Mouse (Mus musculus): ENCODE measurements around the gene Slc25a20.

The Slc25a20 gene

DNA sequence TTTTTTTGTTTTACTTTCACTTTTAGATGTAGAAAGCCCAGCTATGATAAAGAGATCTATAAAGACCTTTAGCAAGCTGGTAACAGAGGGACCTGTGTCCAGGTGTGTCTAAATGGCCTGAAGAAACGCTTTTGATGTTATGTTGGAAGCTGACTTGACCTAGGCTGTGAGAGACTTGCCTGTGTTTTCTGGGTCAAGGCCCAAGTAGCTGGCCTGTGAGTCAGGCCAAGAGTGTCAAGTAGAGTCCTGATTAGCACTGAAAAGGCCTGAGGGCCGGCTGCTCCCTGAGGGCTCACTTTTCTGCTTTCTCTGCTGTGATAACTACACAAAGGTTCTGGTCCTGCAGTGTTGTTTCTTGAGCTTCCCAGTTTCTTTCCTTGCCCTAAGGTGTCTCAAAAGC is 25.8 kb downstream of the Slc25a20 start:
- DNase-seq, result no peak

DNA sequence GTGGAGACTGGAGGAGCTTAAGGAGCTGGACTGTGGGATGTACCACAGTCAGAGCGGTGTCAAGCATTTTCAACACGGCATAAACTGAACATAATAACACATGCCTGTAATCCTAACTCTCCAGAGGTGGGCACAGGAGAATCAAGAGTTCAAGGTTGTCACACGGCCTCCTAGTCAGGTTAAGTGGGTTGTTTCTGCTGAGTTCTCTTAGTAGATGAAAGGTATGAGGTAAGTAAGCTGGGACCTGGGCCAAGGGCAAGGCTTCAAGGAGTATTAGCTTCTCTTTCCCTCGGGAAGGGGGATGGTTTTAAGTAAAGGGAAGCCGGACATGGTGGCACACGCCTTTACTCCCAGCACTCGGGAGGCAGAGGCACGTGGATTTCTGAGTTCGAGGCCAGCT is 26.6 kb downstream of the Slc25a20 start:
- no peak for DNase-seq

DNA sequence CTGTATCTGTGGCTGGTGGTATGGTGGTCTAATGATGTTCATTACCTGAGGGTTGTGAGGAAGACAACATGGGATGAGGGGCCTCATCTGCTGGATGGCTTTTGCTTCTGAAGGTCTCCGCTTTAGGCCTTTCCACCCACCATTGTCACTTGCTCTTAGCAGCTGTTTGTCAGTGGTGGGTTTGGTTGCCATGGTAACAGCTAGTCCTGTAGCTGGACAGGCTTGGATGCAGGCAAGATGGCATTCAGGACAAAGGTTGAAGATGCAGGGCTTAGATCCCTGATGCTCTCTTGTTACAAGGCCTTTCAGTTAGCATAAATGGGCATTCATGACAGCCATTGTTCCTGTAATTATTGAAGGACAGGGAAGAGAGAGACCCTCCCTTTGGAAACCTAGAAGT is 27.2 kb downstream of the Slc25a20 start, which contains the start of gene Prkar2a:
Gene Prkar2a, plus strand, starts transcription at position 209 of the 400 bp plus-strand sequence.
- DNase-seq, result no peak

DNA sequence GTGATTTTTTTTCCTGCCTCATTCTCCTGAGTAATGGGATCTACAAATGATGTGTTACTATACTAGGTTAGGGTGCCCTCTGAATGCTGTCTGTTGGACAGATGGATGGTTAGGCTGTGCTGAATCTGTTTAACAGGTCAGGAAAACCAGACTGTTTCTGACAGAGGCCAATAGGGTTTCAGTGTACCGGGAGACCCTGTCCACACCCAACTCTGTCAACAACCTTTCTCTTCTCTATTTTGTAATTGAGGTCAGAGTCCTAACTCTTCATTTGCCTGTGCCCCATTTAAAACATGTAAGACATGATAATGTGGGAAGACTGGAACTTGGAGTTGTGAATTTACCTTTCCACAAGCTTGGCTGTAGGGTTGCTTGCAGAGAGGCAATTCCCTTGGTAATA is 28.1 kb downstream of the Slc25a20 start:
- DNase-seq, result no peak

DNA sequence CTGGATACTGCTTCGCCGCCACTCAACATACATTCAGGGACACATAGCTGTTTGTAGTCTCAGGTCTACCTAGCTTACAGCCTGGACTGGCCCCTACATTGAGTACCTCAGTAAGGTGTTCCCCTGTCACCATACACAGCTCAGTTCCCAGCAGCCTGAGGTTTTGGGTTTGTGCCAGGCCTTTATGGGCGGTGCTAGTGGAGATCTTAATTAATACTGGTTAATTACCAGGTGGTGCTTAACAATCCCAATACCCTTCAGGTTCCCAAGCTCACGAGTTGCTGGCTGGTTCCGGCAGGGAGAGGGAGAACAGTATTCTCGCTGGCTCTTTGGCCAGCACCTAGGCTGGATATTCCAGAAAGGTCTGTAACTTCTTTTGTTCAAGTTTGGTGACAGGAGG is 29.0 kb downstream of the Slc25a20 start:
- DNase-seq, result no peak

DNA sequence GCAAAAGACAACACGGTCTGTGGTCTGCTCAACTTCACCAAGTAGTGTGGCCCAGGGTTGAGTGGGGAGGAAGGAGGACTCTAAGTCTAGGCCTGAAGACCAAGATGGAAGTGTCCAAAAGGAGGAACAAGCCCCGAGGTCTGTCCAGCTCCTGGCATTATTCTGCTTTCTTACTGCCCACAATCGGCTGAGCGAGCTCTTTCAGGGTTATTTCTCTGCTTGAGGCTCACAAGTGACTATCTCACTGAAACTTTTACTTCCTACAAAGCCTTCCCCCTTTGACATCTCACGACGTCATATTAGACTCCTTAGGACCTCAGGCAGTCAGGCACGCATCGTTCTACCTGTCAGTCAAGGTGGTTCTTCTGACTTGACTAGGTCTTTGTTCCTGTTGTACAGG is 29.5 kb downstream of the Slc25a20 start:
- no peak for DNase-seq

DNA sequence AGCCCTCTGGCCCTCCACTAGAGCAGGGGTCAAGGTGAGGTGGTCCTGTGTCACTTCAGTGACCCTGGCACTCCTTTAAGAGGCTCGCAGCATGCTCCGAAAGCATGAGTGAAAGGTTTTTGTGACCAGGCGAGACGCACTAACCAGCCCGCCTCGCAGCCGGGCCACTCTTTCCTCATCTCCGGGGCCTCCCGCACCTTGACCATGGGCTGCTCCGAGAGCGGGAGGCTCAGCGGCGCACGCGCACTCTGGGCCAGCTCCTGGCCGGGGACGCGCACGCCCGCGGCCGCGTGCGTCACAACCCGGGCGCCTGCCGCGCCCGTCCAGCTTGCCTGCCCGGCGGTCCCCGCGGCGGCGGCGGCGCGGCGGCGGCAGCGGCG is 29.9 kb downstream of the Slc25a20 start:
- DNase-seq, result peak; percentile 72

DNA sequence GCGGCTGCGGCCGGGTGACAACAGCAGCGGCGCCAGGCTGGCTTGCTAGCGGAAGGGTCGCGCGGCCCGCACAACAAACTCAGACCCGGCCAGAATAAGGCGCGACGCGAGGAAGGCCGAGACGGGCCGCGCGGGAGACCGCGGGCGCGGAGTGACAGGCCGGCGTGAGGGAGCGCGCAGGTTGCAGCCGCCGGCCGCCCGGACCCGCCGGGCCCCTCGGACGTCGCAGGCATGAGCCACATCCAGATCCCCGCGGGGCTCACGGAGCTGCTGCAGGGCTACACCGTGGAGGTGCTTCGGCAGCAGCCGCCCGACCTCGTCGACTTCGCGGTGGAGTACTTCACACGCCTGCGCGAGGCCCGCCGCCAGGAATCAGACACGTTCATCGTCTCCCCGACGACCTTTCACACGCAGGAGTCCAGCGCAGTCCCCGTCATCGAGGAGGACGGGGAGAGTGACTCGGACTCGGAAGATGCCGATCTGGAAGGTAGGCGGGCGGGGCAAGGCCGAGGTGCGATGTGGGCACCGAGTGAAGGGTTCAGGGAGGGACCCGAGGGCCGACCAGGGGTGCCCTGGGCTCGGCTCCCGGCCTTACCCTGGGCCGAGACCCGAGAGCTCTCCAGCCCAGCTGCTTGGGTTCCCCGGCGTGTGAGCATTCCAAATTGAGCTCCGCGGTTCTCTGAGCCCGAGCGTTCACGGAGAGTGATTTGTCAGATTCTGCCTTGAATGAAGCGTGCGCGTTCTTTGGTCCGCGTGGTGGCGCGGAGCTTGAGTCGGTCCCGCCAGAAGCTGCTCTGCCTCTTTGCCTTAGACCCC is 30.5 kb downstream of the Slc25a20 start:
- peak; percentile 70 for DNase-seq

DNA sequence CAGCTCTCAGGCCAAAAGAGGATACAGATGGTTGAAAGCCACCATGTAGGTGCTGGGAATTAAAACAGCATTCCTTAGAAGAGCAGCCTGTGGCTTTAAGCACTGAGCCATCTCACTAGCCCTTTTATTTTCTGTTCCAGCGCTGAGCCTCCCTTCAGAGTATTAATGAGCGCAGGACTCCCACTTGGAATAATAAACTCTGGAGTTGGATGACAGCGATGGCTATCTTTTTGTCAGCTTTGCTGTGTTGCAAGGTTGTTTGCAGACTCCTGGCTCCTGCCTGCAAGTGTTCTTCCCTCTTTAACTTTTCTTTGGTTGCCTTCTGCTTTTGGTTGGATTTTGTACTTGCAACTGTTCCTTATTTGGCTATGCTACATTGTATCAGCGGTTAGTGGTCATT is 32.1 kb downstream of the Slc25a20 start:
- no peak for DNase-seq

DNA sequence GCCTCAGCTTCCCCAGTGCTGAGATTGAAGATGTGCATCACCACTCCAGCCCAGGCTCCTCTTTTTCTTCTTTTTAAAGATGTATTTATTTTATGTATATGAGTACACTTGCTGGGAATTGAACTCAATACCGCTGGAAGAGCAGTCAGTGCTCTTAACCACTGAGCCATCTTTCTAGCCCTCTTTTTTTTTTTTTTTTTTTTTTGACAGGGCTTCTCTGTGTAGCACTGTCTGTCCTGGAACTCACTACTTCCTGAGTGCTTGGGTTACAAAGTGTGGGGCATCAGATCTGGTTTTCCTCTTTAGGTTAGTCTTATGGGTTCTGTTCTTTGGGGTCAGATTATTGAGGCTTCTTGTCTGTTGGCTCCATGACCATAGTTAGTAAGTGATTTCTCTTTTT is 32.6 kb downstream of the Slc25a20 start:
- DNase-seq, result no peak

DNA sequence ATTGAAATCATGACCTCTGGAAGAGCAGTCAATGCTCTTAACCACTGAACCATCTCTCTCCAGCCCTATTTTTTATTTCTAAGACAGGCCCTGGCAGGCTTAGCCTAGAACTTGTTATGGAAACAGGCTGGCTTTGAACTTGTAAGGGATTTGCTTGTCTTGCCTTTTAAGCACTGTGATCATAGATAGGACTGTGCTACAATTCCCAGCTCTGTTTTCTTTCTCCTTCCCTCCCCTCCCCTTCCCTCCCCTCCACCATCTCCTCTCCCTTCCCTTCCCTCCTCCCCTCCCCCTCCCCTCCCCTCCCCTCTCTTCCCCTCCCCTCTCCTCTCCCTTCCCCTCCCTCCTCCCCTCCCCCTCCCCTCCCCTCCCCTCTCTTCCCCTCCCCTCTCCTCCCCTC is 40.6 kb downstream of the Slc25a20 start:
- DNase-seq, result no peak

DNA sequence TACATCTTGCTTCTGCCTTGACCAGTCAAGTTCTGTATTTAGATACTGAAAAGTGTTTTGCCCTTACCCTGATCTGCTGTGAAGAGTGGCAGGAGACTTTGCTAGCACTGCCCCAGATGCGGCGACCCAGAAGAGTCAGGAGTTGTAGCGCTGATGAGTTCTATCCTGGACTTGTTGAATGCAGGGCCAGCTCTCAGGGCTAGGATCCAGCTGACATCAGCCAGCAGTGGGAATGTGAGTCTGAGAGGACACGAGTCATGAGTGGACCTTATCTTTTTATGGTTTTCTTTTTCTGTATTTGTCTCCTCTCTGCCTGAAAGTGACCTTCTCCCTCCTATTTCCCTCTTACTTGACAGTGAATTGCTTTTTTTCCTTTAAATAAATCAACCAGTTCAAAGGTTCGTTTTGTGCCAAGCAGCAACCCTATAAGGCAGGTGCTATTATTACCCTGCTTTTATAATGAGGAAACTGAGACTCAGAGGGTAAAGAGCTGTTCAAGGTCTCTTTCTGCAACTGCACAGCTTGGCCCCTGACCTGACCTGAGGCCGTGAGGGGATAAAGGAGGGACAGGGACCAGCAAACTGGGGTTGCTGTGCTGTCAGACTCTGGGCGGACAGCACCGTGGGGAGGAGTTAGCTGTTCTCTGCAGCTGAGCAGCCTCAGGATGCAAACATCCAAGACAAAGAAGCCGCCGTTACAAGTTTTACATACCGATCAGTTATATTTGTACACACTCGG is 41.7 kb downstream of the Slc25a20 start:
- no peak for DNase-seq

DNA sequence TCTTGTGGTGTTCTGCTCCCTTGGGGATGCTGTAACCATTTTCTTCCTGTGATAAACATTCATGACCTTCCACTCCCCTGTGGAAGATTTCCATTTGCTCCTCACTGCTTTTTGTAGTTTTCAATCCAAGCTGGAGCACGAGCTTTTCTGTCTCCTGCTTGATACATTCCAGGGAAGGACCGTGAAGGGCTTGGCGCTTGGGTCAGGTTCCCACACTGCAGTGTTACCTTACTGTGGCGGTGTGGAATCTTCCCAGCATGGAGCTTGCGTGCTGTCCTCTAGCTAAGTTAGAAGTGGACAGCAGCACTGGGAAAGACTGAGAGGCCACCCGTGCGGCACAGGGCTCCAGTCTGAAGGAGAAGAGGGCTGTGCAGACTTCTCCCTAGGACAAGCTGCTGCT is 42.7 kb downstream of the Slc25a20 start:
- no peak for DNase-seq

DNA sequence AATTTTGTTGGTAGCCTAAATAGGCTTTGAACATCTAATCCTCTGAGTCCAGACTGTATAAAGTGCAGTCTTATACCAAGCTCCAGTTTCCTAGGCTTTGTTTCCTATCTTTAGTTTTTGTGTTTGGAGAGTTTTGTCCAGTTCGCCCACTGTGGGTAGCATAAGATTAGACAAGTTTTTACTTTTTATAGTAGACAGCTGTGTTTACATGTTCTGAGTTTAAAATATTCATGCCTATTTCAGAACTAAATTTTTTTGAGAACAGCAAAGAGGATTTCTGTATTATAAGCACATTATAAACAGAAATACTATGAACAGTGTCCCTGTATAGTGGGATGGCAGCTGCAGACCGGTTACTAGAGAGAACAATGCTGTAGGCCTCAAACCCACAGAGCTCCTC is 45.3 kb downstream of the Slc25a20 start:
- DNase-seq, result no peak

DNA sequence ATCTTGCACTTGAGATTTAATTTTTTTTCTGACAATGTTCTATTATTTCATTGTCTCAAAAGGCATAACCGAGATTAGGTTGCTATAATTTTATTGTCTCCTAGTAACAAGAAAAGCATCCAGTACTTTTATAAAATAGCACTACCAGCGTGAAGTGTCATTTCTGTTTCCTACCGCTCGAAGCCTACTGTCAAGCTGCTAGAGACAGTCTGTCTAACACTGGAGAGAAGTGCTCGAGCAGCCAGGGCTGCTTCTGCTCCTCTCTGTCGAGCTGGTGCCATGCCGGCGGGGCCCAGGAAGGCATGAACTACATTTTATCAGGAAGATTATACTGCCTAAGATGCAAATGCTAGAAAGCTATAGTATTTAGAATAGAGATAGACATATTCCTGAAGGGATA is 46.9 kb downstream of the Slc25a20 start:
- no peak for DNase-seq

DNA sequence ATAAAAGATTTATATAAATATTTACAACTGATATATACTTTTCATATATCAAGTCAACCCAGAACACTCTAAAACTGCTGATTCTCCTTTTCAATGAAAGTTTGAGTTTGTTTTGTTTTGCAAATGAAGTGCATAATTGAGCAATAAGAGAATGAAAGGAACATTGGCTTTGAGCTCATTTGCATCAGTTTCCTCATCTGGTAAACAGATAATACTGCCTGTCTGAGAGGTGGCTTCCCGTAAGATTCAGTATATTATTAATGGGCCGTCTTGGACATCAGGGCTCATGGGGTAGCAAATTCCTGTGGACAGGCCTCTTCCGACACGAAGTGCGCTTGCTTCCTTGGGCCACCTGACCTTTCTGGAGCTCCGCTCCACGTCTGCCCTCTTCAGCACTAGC is 48.9 kb downstream of the Slc25a20 start:
- DNase-seq, result no peak

DNA sequence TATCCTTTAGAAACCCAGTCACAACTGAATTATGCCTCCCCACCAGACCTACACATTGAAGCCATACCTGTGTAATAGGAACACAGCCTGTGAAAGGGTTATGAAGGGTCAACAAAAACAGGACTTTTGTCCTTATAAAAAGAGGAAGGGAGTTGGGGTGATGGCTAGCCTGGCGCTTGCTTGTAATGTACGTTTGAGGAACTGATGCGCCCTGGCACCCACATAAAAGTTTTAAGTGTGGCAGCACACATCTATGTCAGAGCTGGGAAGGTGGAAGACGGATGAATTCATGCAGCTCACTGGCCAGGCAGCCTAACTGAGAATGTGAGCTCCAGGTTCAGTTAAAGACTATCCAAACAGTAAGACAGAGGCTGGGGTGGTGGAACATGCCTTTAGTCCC is 54.3 kb downstream of the Slc25a20 start:
- no peak for DNase-seq

DNA sequence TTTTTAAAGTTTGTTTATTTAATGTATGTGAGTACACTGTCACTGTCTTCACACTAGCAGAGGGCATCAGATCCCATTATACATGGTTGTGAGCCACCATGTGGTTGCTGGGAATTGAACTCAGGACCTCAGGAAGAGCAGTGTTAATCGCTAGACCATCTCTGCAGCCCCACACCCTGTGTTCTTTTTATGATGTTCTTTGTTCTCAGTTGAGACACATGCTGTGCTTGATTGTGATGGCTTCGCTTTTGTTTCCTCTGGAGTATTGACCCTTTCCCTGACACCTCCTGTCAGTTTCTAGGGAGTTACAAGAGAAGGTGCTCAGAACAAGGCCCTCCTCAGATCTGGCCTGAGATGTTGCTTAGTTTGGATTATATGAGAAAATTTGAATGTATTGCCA is 61.9 kb downstream of the Slc25a20 start:
- DNase-seq, result no peak

DNA sequence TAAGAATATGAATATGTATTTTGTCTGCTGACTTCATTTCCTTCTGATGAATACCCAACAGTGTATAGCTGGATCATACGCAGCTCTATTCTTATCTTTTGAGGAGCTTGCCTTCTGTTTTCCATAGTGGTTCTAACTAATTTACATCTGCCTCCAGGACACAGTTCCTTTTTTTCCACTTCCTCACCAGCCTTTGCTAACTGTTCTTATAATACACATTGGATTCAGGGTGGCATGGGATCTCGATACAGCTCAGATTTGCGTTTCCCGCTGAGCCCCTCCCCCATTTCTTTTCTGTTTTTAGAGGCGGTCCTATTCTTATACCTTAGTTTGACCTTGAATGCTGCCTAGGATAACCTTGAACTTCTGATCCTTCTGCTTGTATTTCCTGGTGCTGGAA is 64.2 kb downstream of the Slc25a20 start:
- DNase-seq, result no peak

DNA sequence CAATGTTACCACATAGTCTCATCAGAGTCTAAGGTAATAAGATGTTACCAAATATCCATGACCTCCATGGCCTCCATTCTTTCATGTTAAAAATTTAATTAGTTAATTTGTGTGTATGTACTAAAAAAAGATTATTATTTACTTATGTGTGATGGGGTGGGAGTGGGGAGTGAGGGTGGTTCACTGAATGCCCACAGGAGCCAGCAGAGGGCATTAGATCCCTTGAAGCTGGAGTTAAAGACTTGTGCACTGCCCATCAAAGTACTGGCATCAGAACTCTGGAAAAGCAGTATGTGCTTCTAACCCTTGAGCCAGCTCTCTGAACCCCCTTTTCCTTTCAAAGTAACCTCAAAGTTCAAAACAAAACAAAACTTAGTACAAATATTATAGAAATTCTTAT is 67.2 kb downstream of the Slc25a20 start:
- DNase-seq, result no peak

DNA sequence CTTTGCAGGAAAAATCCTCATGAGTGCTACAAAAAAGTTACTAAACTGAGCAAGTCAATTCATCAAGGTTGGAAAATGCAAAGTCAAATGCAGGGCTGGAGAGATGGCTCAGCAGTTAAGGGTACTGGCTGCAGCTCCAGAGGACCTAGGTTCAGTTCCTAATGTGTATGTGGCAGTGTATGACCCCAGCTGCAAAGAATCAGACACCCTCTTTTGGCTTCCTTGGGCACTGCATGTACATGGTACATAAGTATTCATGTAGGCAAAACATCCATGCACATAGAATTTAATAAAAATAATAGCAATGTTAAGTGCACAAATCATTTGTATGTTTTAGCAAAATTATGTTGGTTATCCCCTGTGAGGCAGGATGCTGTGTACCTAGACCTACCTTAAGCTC is 70.6 kb downstream of the Slc25a20 start:
- peak; percentile 14 for DNase-seq
